Mouse (Mus musculus) ES-Bruce4 (cell line): ENCODE data around the gene B4galt2. TPM values are rescaled to one million over a fixed set of nuclear protein-coding genes. Genes with fewer than 3 reads are reported as not detected.

Source experiments
- H3K27ac ChIP-seq: 2 replicates; pipeline ENCODE4 v1.5.1; 2012; ENCODE audit warnings: low read length, inconsistent platforms; ENCODE audit not compliant: insufficient read depth
- H3K27me3 ChIP-seq: 2 replicates; pipeline ENCODE4 v1.6.1; 2012; ENCODE audit warnings: mild to moderate bottlenecking, low read length, inconsistent platforms; ENCODE audit not compliant: control insufficient read depth, poor library complexity, insufficient read depth, severe bottlenecking
- H3K36me3 ChIP-seq: 2 replicates; pipeline ENCODE4 v1.6.1; 2012; ENCODE audit warnings: inconsistent platforms, mild to moderate bottlenecking, low read length, moderate library complexity; ENCODE audit not compliant: control insufficient read depth, poor library complexity, insufficient read depth, severe bottlenecking
- H3K4me1 ChIP-seq: one replicate; pipeline ENCODE4 v1.8.1; 2011; ENCODE audit warnings: low read length; ENCODE audit not compliant: control insufficient read depth, insufficient read depth
- H3K4me3 ChIP-seq: 2 replicates; pipeline ENCODE4 v1.5.1; 2011; ENCODE audit warnings: low read depth, mild to moderate bottlenecking, low read length
- H3K9ac ChIP-seq: 2 replicates; pipeline ENCODE4 v1.6.1; 2012; ENCODE audit warnings: low read depth, mild to moderate bottlenecking, inconsistent platforms; ENCODE audit not compliant: poor library complexity, severe bottlenecking
- H3K9me3 ChIP-seq: replicated peaks from 2 replicates; pipeline ENCODE4 v1.6.1; 2012; ENCODE audit warnings: mild to moderate bottlenecking, low read length, inconsistent platforms; ENCODE audit not compliant: control insufficient read depth, poor library complexity, insufficient read depth, severe bottlenecking
- CTCF ChIP-seq: IDR thresholded peaks from one replicate; pipeline ENCODE4 v1.8.1; 2011; ENCODE audit warnings: low read depth, low read length
- EP300 ChIP-seq: IDR thresholded peaks from 2 replicates; pipeline ENCODE4 v1.6.1; 2011; ENCODE audit warnings: low read depth, low read length; ENCODE audit not compliant: insufficient read depth
- POLR2A ChIP-seq: IDR thresholded peaks from one replicate; pipeline ENCODE4 v1.8.1; 2011; ENCODE audit warnings: low read length; ENCODE audit not compliant: insufficient read depth
- polyA plus RNA-seq: library from polyadenylated mRNA; stranded (reverse); fragments of >200 nt; gene quantifications from 2 replicates; pipeline ENCODE4 v1.2.4, GENCODE M21; 2011; ENCODE audit warnings: low read depth; ENCODE audit not compliant: missing spikeins, insufficient read depth, insufficient read length

Gene B4galt2
- polyA plus RNA-seq, 1 experiment, result 15.3 TPM

- no peak overlapping the region for H3K9ac ChIP-seq
- no peak overlapping the region for H3K4me3 ChIP-seq
- no peaks in the 10 kb centered on the region for H3K36me3 ChIP-seq
- H3K9me3 ChIP-seq, result no peaks in the 10 kb centered on the region
- no peaks in the 10 kb centered on the region for H3K4me1 ChIP-seq
- H3K27me3 ChIP-seq, result no peaks in the 10 kb centered on the region; the same call in 1 of the 2 replicates
- H3K27ac ChIP-seq, result no peak overlapping the region
- TF ChIP-seq POLR2A (no peak), CTCF (no peak)
These were observed 41.6 kb upstream of the B4galt2 start for GRCm38 (mm10) chr4:117924916-117925315.

DNA sequence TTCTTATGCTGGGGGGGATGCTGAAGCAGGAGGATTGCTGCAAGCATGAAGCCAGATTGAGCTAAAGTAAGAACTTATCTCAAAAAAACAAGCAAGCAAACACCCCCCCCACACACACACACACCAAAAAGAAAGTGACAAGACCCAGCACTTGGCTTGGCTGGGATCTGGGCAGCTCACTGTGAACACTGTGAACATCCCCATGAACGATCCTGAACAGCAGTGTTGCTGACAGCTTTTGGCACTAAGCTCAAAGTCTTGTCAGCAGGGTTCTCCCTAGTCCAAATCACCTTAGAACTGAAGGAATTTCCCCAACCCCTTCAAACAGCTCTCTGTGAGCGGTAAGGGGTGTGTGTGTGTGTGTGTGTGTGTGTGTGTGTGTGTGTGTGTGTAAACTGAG, 40.2 kb upstream of the B4galt2 start:
- H3K4me1 ChIP-seq, result no peaks in the 10 kb centered on the region
- no peaks in the 10 kb centered on the region for H3K9me3 ChIP-seq
- TF ChIP-seq CTCF, result no peak
- no peak for TF ChIP-seq EP300
- no peak for TF ChIP-seq POLR2A
- no peaks in the 10 kb centered on the region for H3K36me3 ChIP-seq
- H3K27ac ChIP-seq, result no peak overlapping the region
- no peaks in the 10 kb centered on the region; the same call in 1 of the 2 replicates for H3K27me3 ChIP-seq
- no peak overlapping the region for H3K4me3 ChIP-seq
- no peak overlapping the region for H3K9ac ChIP-seq

DNA sequence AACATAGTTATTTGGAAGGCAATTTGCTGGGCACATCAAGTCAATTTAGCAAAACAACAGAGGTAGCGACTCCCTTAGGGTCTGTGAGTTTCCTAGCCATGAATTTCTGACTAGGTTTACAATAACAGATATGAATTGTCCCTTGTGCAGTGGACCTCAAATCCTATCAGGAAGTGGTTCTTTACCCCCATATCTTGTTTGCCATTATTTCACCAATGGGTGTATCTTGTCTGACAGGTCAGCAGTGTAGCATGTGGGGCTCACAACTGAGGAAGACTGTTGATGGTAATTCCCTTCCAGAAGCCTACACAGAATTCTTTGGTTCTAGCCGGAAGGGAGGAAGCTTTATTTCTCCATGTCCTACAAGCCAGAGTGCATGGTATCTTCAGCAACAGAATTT, 38.1 kb upstream of the B4galt2 start:
- Histone ChIP-seq H3K27me3 (no peaks in the 10 kb centered on the region), H3K27ac (no peak overlapping the region), H3K4me3 (no peak overlapping the region), H3K9ac (no peak overlapping the region), H3K36me3 (no peaks in the 10 kb centered on the region), H3K4me1 (no peaks in the 10 kb centered on the region), H3K9me3 (no peaks in the 10 kb centered on the region)
- no peak for TF ChIP-seq EP300
- no peak for TF ChIP-seq CTCF
- no peak for TF ChIP-seq POLR2A

- Histone ChIP-seq H3K9ac (no peak overlapping the region), H3K36me3 (no peaks in the 10 kb centered on the region), H3K27me3 (no peaks in the 10 kb centered on the region), H3K9me3 (no peaks in the 10 kb centered on the region), H3K27ac (no peak overlapping the region), H3K4me3 (no peak overlapping the region), H3K4me1 (no peaks in the 10 kb centered on the region)
- TF ChIP-seq CTCF, result no peak
- TF ChIP-seq EP300, result no peak
- TF ChIP-seq POLR2A, result no peak
These were observed 35.5 kb upstream of the B4galt2 start for GRCm38 (mm10) chr4:117918762-117919161.

GRCm38 (mm10) chr4:117918261-117918660, 35.0 kb upstream of the B4galt2 start:
- Histone ChIP-seq H3K36me3 (no peaks in the 10 kb centered on the region), H3K4me3 (no peak overlapping the region), H3K9me3 (no peaks in the 10 kb centered on the region), H3K27me3 (no peaks in the 10 kb centered on the region), H3K4me1 (no peaks in the 10 kb centered on the region), H3K9ac (no peak overlapping the region), H3K27ac (no peak overlapping the region)
- TF ChIP-seq CTCF (no peak), EP300 (no peak), POLR2A (no peak)

DNA sequence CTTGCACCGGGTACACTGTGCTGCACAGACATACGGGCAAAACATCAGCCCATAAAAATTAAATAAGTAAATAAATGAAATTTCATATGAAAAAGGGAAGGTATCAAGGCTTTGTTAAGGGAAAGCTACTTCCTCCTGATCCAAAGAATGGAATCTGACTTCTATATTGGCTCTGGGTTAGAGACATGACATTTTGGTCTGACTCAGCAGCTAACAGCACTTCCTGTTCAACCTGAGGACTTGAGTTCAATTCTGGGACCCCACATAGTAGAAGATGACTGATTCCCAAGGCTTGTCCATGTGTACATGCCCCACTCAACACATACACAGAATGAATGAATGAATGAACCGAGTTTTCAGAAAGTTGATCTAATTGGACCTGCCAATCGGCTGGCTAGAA, 34.6 kb upstream of the B4galt2 start:
- no peaks in the 10 kb centered on the region for H3K36me3 ChIP-seq
- H3K4me1 ChIP-seq, result peaks cover 2% of the 10 kb centered on the region
- no peak overlapping the region for H3K9ac ChIP-seq
- no peak overlapping the region for H3K27ac ChIP-seq
- no peak overlapping the region for H3K4me3 ChIP-seq
- H3K27me3 ChIP-seq, result no peaks in the 10 kb centered on the region
- no peaks in the 10 kb centered on the region for H3K9me3 ChIP-seq
- TF ChIP-seq EP300, result no peak
- no peak for TF ChIP-seq POLR2A
- no peak for TF ChIP-seq CTCF
